Mouse (Mus musculus) CD8-positive naive resting alpha-beta T cell, adult 2 months (primary cell): ENCODE measurements at regions not wholly inside any gene's neighbourhood (a gene's known extent, or its start where the extent isn't known, plus 50 kb on each side); places are given as distances from the start of the nearest gene placed in this dataset.
A peak's percentile ranks its signal among the peaks of the same experiment; 100 is the strongest.
"Not testable (repeated sequence)": the region's sequence is repeated elsewhere in the genome, so short reads cannot be mapped to it uniquely, and the experiment has no call there.

Experiments used
- DNase-seq, 2 experiments: peaks; one replicate each; pipeline ENCODE4 v3.0.0; 2022; ENCODE audit warnings: low read depth in 2 of 2, low spot score in 2 of 2

DNA sequence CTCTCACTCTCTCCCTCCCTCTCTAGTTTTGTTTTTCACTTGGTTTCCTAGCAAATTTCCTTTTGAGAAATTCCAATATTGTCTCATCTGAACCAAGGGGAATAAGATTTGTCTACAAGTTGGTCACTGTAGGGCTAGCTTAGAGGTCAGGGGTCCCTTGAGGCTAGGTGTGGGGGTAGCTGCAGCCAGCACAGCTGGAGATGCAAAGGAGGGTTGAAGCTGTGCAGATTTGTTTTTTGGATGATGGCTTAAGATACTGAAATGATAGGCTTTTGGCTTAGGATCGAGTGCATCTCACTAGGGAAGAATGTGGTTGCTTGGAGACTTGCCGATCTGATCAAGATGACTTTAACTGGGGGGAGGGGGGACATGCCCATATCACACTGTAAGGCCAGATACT is 88.3 kb upstream of the Tmem28 start:
- DNase-seq, result no peak

GRCm38 (mm10) chrX:99725101-99725500 is 95.7 kb upstream of the Tmem28 start:
- DNase-seq, result no peak

- DNase-seq, result no peak
Measured at GRCm38 (mm10) chrX:99695366-99695765, 125.5 kb upstream of the Tmem28 start.

- DNase-seq, result no peak
Measured at GRCm38 (mm10) chrX:99690971-99691370, 129.8 kb upstream of the Tmem28 start.

- DNase-seq, result no peak
Measured at GRCm38 (mm10) chrX:99689761-99690160, 131.1 kb upstream of the Tmem28 start.

GRCm38 (mm10) chrX:99682491-99682890 is 138.3 kb upstream of the Tmem28 start:
- DNase-seq, result not testable (repeated sequence)

DNA sequence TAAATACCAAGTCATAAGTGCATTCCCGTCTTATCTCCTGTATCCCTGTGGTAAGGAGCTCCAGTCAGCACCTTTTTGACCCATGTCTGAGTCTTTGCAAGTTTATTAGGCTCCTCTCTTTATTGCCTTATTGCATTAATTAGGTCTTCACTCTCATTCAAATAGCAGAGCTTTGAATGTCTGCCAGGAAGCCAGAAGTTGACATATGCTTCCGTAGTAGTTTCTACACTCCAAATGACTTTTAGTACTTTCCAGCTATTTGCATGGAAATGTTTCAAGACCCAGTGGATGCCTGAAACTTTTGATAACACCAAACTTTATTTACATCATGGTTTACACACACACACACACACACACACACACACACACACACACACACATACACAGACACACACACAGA is 153.2 kb upstream of the Tmem28 start:
- no peak for DNase-seq

DNA sequence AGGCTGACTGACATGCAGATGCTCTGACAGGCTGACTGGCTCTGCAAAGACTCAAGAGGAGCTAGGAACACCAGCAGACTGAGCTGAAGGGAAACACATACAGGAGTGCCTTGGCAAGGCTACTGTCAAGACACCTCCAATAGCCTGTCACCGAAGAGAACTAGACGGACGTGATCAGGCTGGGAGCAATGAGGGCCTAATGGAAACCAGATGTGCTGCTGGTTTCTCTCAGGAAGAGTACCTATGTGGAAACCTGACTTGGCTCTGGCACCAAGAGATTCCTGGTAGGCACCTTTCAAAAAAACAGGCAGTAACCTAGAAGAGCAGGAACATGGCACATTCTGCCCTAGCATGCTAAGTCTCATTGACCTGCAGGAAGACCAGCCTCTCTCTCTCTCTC is 158.3 kb upstream of the Tmem28 start:
- DNase-seq, result no peak

DNA sequence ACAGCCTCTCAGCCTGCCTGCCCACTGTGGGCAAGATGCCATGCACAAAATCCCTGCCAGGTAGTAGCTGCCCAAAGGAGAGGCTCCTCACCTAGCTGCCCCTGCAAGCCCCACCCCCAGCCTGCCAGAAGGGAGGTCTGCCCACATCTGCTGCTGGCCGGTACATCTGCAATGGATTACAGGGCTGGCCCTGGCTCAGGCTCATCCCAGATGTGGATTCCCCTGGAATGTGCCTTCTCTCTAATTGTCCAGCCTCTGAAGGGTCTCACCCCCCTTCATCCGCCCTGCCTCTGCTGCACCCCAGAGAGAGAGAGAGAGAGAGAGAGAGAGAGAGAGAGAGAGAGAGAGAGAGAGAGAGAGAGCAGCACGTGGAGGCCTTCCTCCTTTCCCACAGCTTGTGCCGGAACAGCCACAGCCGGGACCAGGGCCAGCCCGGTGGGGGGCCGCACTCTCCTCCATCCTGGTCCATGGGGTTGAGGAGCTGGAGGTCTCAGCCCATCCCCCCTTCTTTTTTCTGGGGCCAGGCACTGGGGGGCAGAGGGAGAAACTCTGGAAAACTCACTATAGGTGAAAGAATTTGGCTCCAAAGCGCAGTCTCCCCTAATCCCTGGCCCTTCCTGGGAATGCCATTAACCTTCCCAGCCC is 161.2 kb upstream of the Tmem28 start:
- no peak for DNase-seq

GRCm38 (mm10) chrX:99657790-99658451 is 162.9 kb upstream of the Tmem28 start:
- peak; percentile 32 to 41 for DNase-seq

GRCm38 (mm10) chrX:99656988-99657387 is 163.8 kb upstream of the Tmem28 start:
- DNase-seq, result no peak

GRCm38 (mm10) chrX:99632211-99632775 is 161.2 kb upstream of the Pja1 start:
- no peak for DNase-seq

DNA sequence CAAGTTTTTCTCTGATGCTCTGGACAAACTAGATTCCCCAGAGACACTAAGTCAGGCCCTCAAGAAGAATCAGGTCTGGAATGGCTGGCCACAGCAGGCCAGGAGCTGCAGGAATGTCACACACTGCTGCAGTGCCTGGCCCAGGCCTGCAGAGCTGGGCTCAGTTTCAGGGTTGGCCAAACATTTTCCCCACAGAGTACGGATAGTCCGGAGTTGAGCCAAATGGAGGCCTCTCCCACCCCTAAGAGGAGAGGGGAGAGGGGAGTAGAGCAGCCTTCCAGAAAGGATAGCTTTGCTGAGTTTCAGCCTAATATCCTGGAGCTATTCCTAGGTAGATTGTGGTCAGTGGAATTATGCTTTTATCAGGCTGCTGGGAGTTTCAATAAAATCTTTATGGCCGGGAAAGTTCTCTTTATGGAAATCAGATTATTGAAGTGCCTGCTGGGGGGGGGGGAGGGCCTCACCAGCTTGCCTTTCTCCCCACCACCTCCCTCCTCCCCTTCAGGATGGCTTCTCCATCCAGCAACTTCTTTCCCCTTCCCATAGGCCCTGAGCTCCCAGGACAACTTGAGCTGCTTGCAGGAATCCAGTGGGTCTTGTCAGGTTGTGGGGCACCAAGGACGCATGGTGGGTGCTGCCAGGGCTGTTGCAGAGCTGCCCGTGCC is 153.6 kb upstream of the Pja1 start:
- no peak for DNase-seq

DNA sequence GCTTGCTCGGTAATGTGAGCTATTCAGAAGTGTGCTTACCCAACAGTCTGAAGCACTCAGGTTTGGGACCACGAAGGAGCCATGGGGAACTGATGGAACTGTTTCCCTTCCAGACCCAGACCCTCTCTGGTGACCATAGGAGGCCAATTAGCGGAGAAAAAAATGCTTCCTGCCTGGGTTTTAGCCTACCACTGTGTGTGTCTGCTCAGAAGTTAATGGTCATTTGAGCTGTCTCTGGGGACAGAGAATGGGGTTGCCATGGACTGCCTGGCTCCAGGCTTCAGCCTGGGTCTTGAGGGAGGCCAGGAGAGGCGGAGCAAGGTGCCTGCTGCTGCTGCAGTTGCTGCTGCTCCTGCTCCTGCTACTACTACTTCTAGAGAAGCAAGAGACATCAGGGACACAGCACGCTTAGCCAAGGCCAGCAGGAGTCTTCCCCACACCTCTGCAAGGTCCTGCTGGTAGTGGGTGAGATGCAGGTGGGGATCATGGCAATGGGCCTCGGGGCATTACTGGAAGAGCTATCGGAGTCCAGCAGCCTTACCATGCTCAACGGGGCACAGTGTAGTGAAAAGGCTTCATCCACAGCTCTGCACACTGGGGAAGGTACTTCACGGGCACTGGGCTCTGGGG is 141.2 kb upstream of the Pja1 start:
- no peak for DNase-seq

DNA sequence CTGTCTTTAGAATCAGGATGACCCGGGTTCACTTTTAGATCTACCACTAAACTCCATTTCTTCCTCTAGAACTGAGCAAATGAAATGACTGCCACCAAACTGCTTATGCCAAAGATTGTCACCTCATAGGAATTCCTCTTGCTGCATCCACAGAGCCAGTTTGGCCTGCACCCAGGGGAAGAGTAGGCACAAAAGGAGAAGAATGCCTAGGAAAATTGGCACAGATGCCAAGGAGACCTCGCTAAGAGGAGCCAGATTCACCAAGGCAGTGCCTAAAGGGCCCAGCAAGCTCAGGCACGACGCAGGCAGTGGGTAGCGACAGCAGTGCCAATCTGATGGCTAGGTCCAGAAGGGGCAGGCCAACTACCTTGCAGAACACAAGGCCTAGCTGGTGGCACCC is 139.0 kb upstream of the Pja1 start:
- no peak for DNase-seq

GRCm38 (mm10) chrX:99609591-99609990 is 138.5 kb upstream of the Pja1 start:
- DNase-seq, result no peak

DNA sequence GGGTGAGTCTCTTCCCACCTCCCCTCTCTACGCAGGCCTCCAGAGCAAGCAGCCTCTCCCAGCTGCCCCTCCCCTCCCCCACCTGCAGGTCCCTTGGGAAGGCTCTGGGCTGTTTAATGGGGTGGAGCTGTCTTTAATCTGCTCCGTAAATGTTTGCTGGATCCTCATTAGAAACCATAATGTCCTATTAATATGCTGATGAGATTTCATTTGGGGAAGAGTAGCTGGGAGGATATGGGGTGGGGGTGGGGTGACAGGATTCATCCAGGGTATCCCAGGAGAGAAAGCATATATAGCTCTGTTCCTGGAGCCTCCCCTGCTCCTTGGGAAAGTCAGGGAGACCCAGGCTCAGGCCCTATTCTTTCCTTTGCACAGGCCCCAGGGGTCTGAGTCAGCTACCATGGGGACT is 137.2 kb upstream of the Pja1 start:
- no peak for DNase-seq

- DNase-seq, result no peak
Measured at GRCm38 (mm10) chrX:99605084-99605824, 134.2 kb upstream of the Pja1 start.

DNA sequence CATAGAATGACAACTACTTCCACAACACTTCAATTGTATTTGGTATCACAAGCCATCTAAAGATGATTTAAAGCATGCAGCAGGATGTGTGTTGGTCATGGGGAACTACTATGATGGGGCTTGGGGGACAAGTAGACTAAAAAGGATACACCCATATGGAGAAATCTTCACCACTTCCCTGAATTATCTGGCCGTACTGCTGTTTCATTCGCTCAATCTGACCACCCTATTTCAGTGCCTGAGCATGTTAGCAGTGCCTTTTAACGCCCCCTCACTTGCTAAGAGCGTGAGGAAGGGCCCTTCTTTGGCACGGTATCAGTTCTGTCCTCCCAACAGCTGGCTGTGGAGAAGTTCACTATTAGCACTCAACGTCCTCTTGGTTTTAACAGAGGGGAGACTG is 132.6 kb upstream of the Pja1 start:
- no peak for DNase-seq

DNA sequence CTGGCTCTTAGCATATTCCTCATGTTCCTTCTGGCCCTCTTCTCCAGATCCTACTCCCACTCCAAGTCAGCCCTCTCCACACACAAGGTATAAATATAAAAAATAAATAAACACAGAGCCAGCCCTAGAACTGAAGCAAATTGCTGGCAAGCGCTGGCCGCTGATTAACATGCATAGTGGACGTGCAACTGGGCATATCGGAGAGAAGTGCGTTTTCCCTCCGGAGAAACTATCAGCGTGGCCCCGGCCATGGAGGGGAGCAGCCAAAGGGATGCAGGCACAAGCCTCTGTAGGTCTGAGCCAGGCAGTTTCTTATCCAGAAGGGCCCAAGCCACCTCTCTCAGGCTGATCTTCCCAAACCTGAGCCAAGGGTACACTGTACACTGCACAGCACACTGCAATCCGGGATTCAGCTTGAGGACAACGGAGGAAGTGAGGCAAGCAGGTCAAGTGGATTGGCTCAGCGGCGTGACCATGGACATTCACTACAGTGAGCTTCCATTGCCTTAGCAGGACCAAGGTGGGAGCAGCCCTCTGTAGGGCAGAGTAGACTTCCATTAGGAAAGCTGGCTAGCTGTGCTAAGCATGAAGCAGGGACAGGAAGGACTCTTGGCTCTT is 131.3 kb upstream of the Pja1 start:
- DNase-seq, result no peak

GRCm38 (mm10) chrX:99595493-99595892 is 124.4 kb upstream of the Pja1 start:
- DNase-seq, result no peak
